Mouse (Mus musculus) heart, adult 11 months (tissue): ENCODE results near the gene Olfr742.

Experiments used
- DNase-seq: peaks from one replicate; pipeline ENCODE4 v3.0.0; 2022

Gene Olfr742

GRCm38 (mm10) chr14:50503300-50503699 lies at the start of gene Olfr742:
Gene Olfr742 (plus strand): TSS chr14:50503600.
- DNase-seq = no peak

- DNase-seq = no peak
These were observed 31.0 kb upstream of the Olfr742 start, which contains the start of gene Olfr741 for GRCm38 (mm10) chr14:50472438-50472837. Gene Olfr741 (plus strand): TSS chr14:50472738.

GRCm38 (mm10) chr14:50478406-50478805 lies 25.0 kb upstream of the Olfr742 start:
- no peak for DNase-seq

GRCm38 (mm10) chr14:50521539-50521938 lies 18.1 kb downstream of the Olfr742 start, which contains the start of gene Olfr743:
Gene Olfr743 (plus strand): TSS chr14:50521839.
- no peak for DNase-seq

- DNase-seq = peak; percentile 84
These were observed 49.3 kb downstream of the Olfr742 start for GRCm38 (mm10) chr14:50552734-50553133.
